Mouse (Mus musculus) erythroblast, embryonic 14.5 days (primary cell): ENCODE measurements around the gene Ifit1bl2.

Experiments
- GATA1 ChIP-seq: IDR thresholded peaks from 2 replicates; pipeline ENCODE4 v1.6.1; 2012; ENCODE audit warnings: low read length, inconsistent platforms, mixed read lengths
- TAL1 ChIP-seq: IDR thresholded peaks from 3 replicates; pipeline ENCODE4 v1.6.1; 2012; ENCODE audit warnings: low read length, inconsistent platforms, mixed read lengths

DNA sequence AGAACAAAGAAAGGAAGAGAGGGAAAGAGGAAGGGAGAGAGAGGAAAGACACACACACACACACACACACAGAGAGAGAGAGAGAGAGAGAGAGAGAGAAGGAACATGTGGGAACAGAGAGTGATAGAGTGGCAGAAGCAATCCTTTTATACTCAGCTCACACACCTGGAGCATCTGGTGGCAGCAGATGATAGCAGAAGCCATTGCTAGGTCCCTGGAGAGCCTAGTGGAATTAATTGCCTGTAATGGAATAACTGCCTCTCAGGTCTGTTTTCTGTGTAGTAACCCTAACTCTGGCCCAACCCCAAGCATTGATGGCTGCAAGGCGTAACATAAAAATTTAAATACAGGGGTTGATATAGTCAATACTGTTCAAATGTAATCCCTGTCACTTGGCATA is 69.5 kb downstream of the Ifit1bl2 start:
- TF ChIP-seq GATA1 (no peak), TAL1 (no peak)
